Mouse (Mus musculus): Measurements from ENCODE around the gene Gm20388. TPM values are rescaled to one million over a fixed set of nuclear protein-coding genes. Genes with fewer than 3 reads are reported as not detected.

Gene Gm20388
- total and polyA plus RNA-seq, 2 experiments from 2014 or later, result 17.3 TPM; not detected in 1

DNA sequence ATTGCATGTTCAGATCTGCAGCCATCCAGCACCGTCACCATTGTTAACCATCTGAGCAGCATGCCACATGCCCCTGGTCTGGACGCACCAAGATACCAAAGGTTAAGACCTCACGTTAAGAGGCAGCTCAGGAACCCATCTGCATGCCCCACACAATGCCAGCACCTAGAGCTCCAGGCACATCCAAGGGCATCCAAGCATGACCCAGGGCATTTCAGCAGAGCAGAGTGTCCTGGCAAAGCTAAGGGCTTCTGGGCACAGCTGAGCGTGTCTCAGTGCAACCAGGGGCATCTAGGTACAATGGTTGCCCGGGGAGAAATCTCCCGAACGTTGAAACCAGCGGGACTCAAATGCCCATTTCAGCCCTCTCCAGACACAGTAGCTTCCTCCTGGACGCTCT, 2690.0 kb downstream of the Gm20388 start:
- Histone ChIP-seq H3K27me3 (ENCODE audit: control insufficient read depth, insufficient read depth, low read length) (no peaks in the 10 kb centered on the region), H3K9ac (replicated peaks; ENCODE audit: low read depth, low read length) (no peak overlapping the region), H3K4me3 (ENCODE audit: low read depth, low read length) (no peak overlapping the region), H3K9me3 (replicated peaks; ENCODE audit: control insufficient read depth, low read length) (no peaks in the 10 kb centered on the region), H3K27ac (ENCODE audit: low read depth) (no peak overlapping the region), H3K36me3 (replicated peaks; ENCODE audit: control insufficient read depth, insufficient read depth, low read length) (0 out of 2 replicates have a peak, but pooled peaks cover 11% of the 10 kb centered on the region), H3K4me2 (ENCODE audit: low read depth, low read length) (no peak overlapping the region), H3K4me1 (ENCODE audit: control insufficient read depth, insufficient read depth) (peaks cover 8% of the 10 kb centered on the region; the same call in 1 of the 2 replicates)
- DNase-seq (ENCODE audit: low spot score) (no peak), ATAC-seq (ENCODE audit: insufficient read depth, low read depth) (no peak)
- WGBS, result 92% methylated on average over 9 of the region's 9 CpGs
- TF ChIP-seq EP300 (IDR thresholded peaks at IDR 0.05; ENCODE audit: low read depth), result no peak
- TF ChIP-seq CTCF (IDR thresholded peaks at IDR 0.05; ENCODE audit: low read depth), result no peak

DNA sequence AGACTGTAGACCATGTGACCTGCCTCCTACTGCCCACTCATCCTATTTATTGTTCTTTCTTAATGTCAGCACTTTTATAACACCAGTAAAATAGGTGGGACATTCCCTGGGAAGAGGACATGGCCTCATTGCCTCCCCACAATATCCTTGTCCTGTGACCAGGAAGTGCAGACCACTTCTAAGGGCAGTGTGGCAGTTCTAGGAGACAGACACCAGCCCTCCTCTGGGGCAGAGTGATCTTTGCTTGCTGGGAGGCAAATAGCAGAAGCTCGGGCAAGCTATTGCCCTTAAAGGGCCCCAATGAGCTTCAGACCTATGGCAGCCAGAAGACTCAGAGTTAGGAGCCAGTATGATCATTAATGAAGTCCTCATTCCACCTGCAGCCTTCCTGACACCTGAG, 2694.0 kb downstream of the Gm20388 start:
- H3K9ac ChIP-seq (replicated peaks; ENCODE audit: low read depth, low read length), result no peak overlapping the region
- TF ChIP-seq EP300 (IDR thresholded peaks at IDR 0.05; ENCODE audit: low read depth) (no peak), CTCF (IDR thresholded peaks at IDR 0.05; ENCODE audit: low read depth) (no peak)
- 65% methylated on average over 1 of the region's 1 CpGs for WGBS
- no peaks in the 10 kb centered on the region for H3K9me3 ChIP-seq (replicated peaks; ENCODE audit: control insufficient read depth, low read length)
- ATAC-seq (ENCODE audit: insufficient read depth, low read depth) (no peak), DNase-seq (ENCODE audit: low spot score) (no peak)
- H3K36me3 ChIP-seq (replicated peaks; ENCODE audit: control insufficient read depth, insufficient read depth, low read length), result no peaks in the 10 kb centered on the region
- H3K4me1 ChIP-seq (ENCODE audit: control insufficient read depth, insufficient read depth), result peaks cover 8% of the 10 kb centered on the region; the same call in 1 of the 2 replicates
- no peak overlapping the region for H3K27ac ChIP-seq (ENCODE audit: low read depth)
- H3K27me3 ChIP-seq (ENCODE audit: control insufficient read depth, insufficient read depth, low read length), result no peaks in the 10 kb centered on the region
- no peak overlapping the region for H3K4me2 ChIP-seq (ENCODE audit: low read depth, low read length)
- no peak overlapping the region for H3K4me3 ChIP-seq (ENCODE audit: low read depth, low read length)

DNA sequence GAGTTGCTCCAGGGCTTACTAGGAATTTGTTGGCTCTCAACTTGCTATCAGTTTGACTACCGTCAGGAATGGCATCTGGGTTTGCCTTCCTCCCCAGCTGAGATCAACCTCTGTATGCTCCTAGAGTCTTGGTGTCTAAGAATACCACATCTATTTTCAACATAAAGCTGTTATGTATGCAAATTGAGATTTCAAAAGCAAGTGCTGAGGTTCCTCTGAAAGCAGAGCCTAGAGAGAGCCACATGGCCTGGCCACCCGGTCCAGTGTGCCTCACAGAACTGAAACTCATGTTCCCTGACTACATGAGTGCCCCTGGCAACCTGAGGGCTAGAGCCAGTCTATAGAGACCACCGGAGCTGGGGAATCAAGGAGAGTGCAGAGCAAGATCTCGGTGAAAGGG, 2694.7 kb downstream of the Gm20388 start:
- ATAC-seq (ENCODE audit: insufficient read depth, low read depth), result no peak
- TF ChIP-seq EP300 (IDR thresholded peaks at IDR 0.05; ENCODE audit: low read depth), result no peak
- TF ChIP-seq CTCF (IDR thresholded peaks at IDR 0.05; ENCODE audit: low read depth), result no peak
- WGBS, result 48% methylated on average over 4 of the region's 4 CpGs
- Histone ChIP-seq H3K27ac (ENCODE audit: low read depth) (no peak overlapping the region; the same call in 1 of the 2 replicates), H3K27me3 (ENCODE audit: control insufficient read depth, insufficient read depth, low read length) (no peaks in the 10 kb centered on the region), H3K4me3 (ENCODE audit: low read depth, low read length) (no peak overlapping the region), H3K9me3 (replicated peaks; ENCODE audit: control insufficient read depth, low read length) (no peaks in the 10 kb centered on the region), H3K4me1 (ENCODE audit: control insufficient read depth, insufficient read depth) (peaks cover 8% of the 10 kb centered on the region; the same call in 1 of the 2 replicates), H3K4me2 (ENCODE audit: low read depth, low read length) (no peak overlapping the region), H3K9ac (replicated peaks; ENCODE audit: low read depth, low read length) (no peak overlapping the region), H3K36me3 (replicated peaks; ENCODE audit: control insufficient read depth, insufficient read depth, low read length) (no peaks in the 10 kb centered on the region)
- DNase-seq (ENCODE audit: low spot score), result no peak

DNA sequence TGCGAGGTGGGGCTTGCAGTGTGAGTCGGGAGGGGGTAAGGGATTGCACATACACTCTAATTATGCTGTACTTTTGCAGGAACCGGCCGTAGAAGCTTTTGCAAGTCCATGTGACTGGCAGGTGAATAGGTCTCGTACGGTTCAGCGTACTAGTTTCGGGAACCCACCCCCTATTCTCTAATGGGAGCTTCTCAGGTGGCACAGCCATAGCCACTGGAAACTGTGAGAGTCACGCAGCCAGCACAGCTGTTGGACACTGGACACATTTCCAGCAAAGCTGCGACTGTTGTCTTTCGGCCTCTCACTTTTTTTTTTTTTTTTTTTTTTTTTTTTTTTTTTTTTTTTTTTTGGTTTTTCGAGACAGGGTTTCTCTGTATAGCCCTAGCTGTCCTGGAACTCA, 2696.2 kb downstream of the Gm20388 start:
- Histone ChIP-seq H3K36me3 (replicated peaks; ENCODE audit: control insufficient read depth, insufficient read depth, low read length) (no peaks in the 10 kb centered on the region), H3K27ac (ENCODE audit: low read depth) (no peak overlapping the region), H3K4me1 (ENCODE audit: control insufficient read depth, insufficient read depth) (peaks cover 14% of the 10 kb centered on the region; the same call in 1 of the 2 replicates), H3K4me2 (ENCODE audit: low read depth, low read length) (no peak overlapping the region), H3K4me3 (ENCODE audit: low read depth, low read length) (no peak overlapping the region), H3K9me3 (replicated peaks; ENCODE audit: control insufficient read depth, low read length) (no peaks in the 10 kb centered on the region), H3K27me3 (ENCODE audit: control insufficient read depth, insufficient read depth, low read length) (no peaks in the 10 kb centered on the region), H3K9ac (replicated peaks; ENCODE audit: low read depth, low read length) (no peak overlapping the region)
- ATAC-seq (ENCODE audit: insufficient read depth, low read depth) (no peak), DNase-seq (ENCODE audit: low spot score) (no peak)
- TF ChIP-seq CTCF (IDR thresholded peaks at IDR 0.05; ENCODE audit: low read depth), result no peak
- no peak for TF ChIP-seq EP300 (IDR thresholded peaks at IDR 0.05; ENCODE audit: low read depth)
- 86% methylated on average over 11 of the region's 12 CpGs for WGBS

DNA sequence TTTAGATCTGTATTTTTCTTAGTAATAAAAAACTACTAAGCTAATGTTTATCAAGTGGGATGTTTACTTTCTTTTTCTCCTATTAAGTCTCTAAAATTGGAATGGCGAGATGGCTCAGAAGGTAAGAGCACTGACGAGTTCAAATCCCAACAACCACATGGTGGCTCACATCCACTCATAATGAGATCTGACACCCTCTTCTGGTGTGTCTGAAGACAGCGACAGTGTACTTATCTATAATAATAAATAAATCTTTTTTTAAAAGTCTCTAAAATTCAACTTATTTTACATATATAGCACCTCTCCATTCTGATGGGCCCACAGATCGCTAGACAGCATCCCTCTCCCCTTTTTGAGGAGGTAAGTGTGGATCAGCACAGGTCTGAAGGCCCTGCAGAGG, 2699.6 kb downstream of the Gm20388 start:
- 62% methylated on average over 4 of the region's 4 CpGs for WGBS
- H3K9me3 ChIP-seq (replicated peaks; ENCODE audit: control insufficient read depth, low read length), result no peaks in the 10 kb centered on the region
- no peak overlapping the region for H3K4me3 ChIP-seq (ENCODE audit: low read depth, low read length)
- peaks cover 16% of the 10 kb centered on the region for H3K4me1 ChIP-seq (ENCODE audit: control insufficient read depth, insufficient read depth)
- H3K4me2 ChIP-seq (ENCODE audit: low read depth, low read length), result peak overlapping the region; percentile 93; the same call in 1 of the 2 replicates
- no peak overlapping the region for H3K27ac ChIP-seq (ENCODE audit: low read depth)
- H3K9ac ChIP-seq (replicated peaks; ENCODE audit: low read depth, low read length), result peak overlapping the region; percentile 69; the same call in 1 of the 2 replicates
- no peak for ATAC-seq (ENCODE audit: insufficient read depth, low read depth)
- 0 out of 2 replicates have a peak, but pooled peaks cover 5% of the 10 kb centered on the region for H3K36me3 ChIP-seq (replicated peaks; ENCODE audit: control insufficient read depth, insufficient read depth, low read length)
- TF ChIP-seq EP300 (IDR thresholded peaks at IDR 0.05; ENCODE audit: low read depth) (no peak), CTCF (IDR thresholded peaks at IDR 0.05; ENCODE audit: low read depth) (no peak)
- DNase-seq (ENCODE audit: low spot score), result no peak
- H3K27me3 ChIP-seq (ENCODE audit: control insufficient read depth, insufficient read depth, low read length), result no peaks in the 10 kb centered on the region
